Mouse (Mus musculus): ENCODE measurements around the gene Rab17.

Gene Rab17

DNA sequence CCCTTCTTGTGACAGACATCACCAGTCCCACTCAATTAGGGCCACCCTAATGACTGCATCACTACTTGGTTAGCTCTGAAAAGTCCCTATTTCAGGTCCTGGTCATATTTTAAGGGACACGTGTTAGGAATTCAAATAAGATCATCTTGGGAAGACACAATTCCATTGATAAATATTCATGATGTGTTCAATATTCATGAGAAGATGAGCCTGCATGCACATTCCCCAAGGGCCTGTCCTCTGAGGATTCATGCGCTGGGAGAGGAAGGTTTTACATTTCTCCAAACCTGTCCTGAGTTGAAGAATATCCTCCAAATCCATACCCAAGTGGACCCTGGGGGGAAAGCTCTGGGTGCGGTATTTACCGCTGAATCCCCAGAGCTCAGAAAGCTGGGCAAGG is 6.5 kb upstream of the Rab17 start:
- H3K27me3 ChIP-seq (ENCODE audit: insufficient read depth, low read length): peaks cover 32% of the 10 kb centered on the region
- no peaks in the 10 kb centered on the region for H3K9me3 ChIP-seq (ENCODE audit: low read length)
- H3K4me3 ChIP-seq (replicated peaks; ENCODE audit: low read length): no peak overlapping the region
- peaks cover 4% of the 10 kb centered on the region; the same call in 1 of the 2 replicates for H3K4me1 ChIP-seq (replicated peaks; ENCODE audit: low read depth, low read length)
- no peaks in the 10 kb centered on the region for H3K36me3 ChIP-seq (ENCODE audit: insufficient read depth, low read length)
- TF ChIP-seq CTCF (conservative IDR thresholded peaks at IDR 0.05; ENCODE audit: low read length): no peak
- no peak for TF ChIP-seq NANOG (IDR thresholded peaks at IDR 0.05; ENCODE audit: borderline replicate concordance, low read length)
- TF ChIP-seq POU5F1 (IDR thresholded peaks at IDR 0.05; ENCODE audit: borderline replicate concordance, low read length): no peak

- Histone ChIP-seq H3K4me3 (replicated peaks; ENCODE audit: low read length) (no peak overlapping the region), H3K4me1 (replicated peaks; ENCODE audit: low read depth, low read length) (peaks cover 6% of the 10 kb centered on the region), H3K9me3 (ENCODE audit: low read length) (no peaks in the 10 kb centered on the region), H3K27me3 (ENCODE audit: insufficient read depth, low read length) (peaks cover 37% of the 10 kb centered on the region), H3K36me3 (ENCODE audit: insufficient read depth, low read length) (no peaks in the 10 kb centered on the region)
- TF ChIP-seq POU5F1 (IDR thresholded peaks at IDR 0.05; ENCODE audit: borderline replicate concordance, low read length): no peak
- TF ChIP-seq CTCF (conservative IDR thresholded peaks at IDR 0.05; ENCODE audit: low read length): no peak
- no peak for TF ChIP-seq NANOG (IDR thresholded peaks at IDR 0.05; ENCODE audit: borderline replicate concordance, low read length)
These were observed 5.6 kb upstream of the Rab17 start for GRCm38 (mm10) chr1:90974906-90975649.

GRCm38 (mm10) chr1:90973574-90973911 is 4.1 kb upstream of the Rab17 start:
- TF ChIP-seq POU5F1 (IDR thresholded peaks at IDR 0.05; ENCODE audit: borderline replicate concordance, low read length) (no peak), NANOG (IDR thresholded peaks at IDR 0.05; ENCODE audit: borderline replicate concordance, low read length) (no peak), CTCF (conservative IDR thresholded peaks at IDR 0.05; ENCODE audit: low read length) (no peak)
- Histone ChIP-seq H3K36me3 (ENCODE audit: insufficient read depth, low read length) (no peaks in the 10 kb centered on the region), H3K27me3 (ENCODE audit: insufficient read depth, low read length) (peaks cover 49% of the 10 kb centered on the region), H3K9me3 (ENCODE audit: low read length) (no peaks in the 10 kb centered on the region), H3K4me1 (replicated peaks; ENCODE audit: low read depth, low read length) (peaks cover 16% of the 10 kb centered on the region), H3K4me3 (replicated peaks; ENCODE audit: low read length) (no peak overlapping the region)

- H3K36me3 ChIP-seq (ENCODE audit: insufficient read depth, low read length): no peaks in the 10 kb centered on the region
- TF ChIP-seq POU5F1 (IDR thresholded peaks at IDR 0.05; ENCODE audit: borderline replicate concordance, low read length) (no peak), CTCF (conservative IDR thresholded peaks at IDR 0.05; ENCODE audit: low read length) (peak; percentile 96)
- H3K9me3 ChIP-seq (ENCODE audit: low read length): no peaks in the 10 kb centered on the region
- peaks cover 16% of the 10 kb centered on the region for H3K4me1 ChIP-seq (replicated peaks; ENCODE audit: low read depth, low read length)
- no peak overlapping the region for H3K4me3 ChIP-seq (replicated peaks; ENCODE audit: low read length)
- H3K27me3 ChIP-seq (ENCODE audit: insufficient read depth, low read length): peaks cover 52% of the 10 kb centered on the region
These were observed 3.6 kb upstream of the Rab17 start for GRCm38 (mm10) chr1:90972911-90973573.

DNA sequence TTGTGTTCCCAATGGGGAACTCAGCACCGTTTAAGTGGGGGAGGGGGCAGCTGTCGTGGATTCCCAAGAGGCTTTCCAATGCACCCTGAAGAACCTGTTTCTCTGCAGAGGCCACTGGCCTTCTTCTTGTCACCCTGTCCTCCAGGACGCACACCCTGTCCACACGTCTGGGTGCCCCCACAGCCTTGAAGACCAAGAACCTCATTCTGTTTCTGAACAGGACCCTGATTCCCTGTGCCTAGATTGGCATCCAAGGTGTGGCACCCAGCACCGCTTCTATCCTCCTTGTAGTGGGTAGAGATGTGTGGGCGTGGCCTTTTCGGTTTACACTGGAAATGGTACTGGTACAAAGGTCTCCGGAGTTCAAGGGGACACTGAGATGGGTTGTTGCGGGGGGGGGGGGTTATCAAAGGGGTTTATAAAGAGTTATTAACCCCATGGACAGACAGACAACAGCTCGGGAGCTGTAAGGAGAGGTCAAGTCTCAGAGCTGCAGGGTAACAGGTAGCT is 475 bp upstream of the Rab17 start:
- Histone ChIP-seq H3K27me3 (ENCODE audit: insufficient read depth, low read length) (peaks cover 48% of the 10 kb centered on the region), H3K36me3 (ENCODE audit: insufficient read depth, low read length) (no peaks in the 10 kb centered on the region), H3K4me3 (replicated peaks; ENCODE audit: low read length) (peak overlapping the region; percentile 32; the same call in 1 of the 2 replicates), H3K9me3 (ENCODE audit: low read length) (no peaks in the 10 kb centered on the region), H3K4me1 (replicated peaks; ENCODE audit: low read depth, low read length) (peaks cover 16% of the 10 kb centered on the region)
- no peak for TF ChIP-seq NANOG (IDR thresholded peaks at IDR 0.05; ENCODE audit: borderline replicate concordance, low read length)
- TF ChIP-seq CTCF (conservative IDR thresholded peaks at IDR 0.05; ENCODE audit: low read length): no peak
- no peak for TF ChIP-seq POU5F1 (IDR thresholded peaks at IDR 0.05; ENCODE audit: borderline replicate concordance, low read length)

- peaks cover 48% of the 10 kb centered on the region for H3K27me3 ChIP-seq (ENCODE audit: insufficient read depth, low read length)
- H3K9me3 ChIP-seq (ENCODE audit: low read length): no peaks in the 10 kb centered on the region
- H3K4me1 ChIP-seq (replicated peaks; ENCODE audit: low read depth, low read length): peaks cover 16% of the 10 kb centered on the region
- no peaks in the 10 kb centered on the region for H3K36me3 ChIP-seq (ENCODE audit: insufficient read depth, low read length)
- no peak overlapping the region for H3K4me3 ChIP-seq (replicated peaks; ENCODE audit: low read length)
- TF ChIP-seq NANOG (IDR thresholded peaks at IDR 0.05; ENCODE audit: borderline replicate concordance, low read length): no peak
These were observed 812 bp downstream of the Rab17 start for GRCm38 (mm10) chr1:90968649-90969048.

DNA sequence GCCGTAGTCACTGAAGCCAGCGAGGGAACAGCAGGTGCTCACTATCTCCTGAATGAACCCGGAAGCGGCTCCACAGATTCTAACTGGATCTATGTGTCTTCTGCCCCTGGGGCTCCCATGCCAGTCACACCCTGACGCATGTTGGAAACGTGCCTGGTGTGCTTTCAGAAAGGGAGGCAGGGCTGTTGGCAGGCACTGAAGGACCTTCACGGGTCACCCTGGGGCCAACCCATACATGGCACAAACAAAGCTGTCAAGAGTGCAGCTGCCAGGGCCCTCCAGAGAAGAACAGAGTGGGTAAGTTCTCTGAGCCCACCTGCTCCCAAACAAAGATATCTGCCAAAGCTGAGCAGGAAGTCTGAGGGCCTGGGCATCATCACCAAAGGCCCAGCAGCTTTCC is 1.9 kb downstream of the Rab17 start:
- TF ChIP-seq NANOG (IDR thresholded peaks at IDR 0.05; ENCODE audit: borderline replicate concordance, low read length) (no peak), CTCF (conservative IDR thresholded peaks at IDR 0.05; ENCODE audit: low read length) (no peak), POU5F1 (IDR thresholded peaks at IDR 0.05; ENCODE audit: borderline replicate concordance, low read length) (no peak)
- Histone ChIP-seq H3K27me3 (ENCODE audit: insufficient read depth, low read length) (peaks cover 43% of the 10 kb centered on the region), H3K9me3 (ENCODE audit: low read length) (no peaks in the 10 kb centered on the region), H3K4me1 (replicated peaks; ENCODE audit: low read depth, low read length) (peaks cover 13% of the 10 kb centered on the region), H3K36me3 (ENCODE audit: insufficient read depth, low read length) (no peaks in the 10 kb centered on the region), H3K4me3 (replicated peaks; ENCODE audit: low read length) (no peak overlapping the region)

GRCm38 (mm10) chr1:90962994-90963393 is 6.5 kb downstream of the Rab17 start:
- peaks cover 39% of the 10 kb centered on the region for H3K27me3 ChIP-seq (ENCODE audit: insufficient read depth, low read length)
- 0 out of 2 replicates have a peak, but pooled peaks cover 3% of the 10 kb centered on the region for H3K4me1 ChIP-seq (replicated peaks; ENCODE audit: low read depth, low read length)
- H3K9me3 ChIP-seq (ENCODE audit: low read length): no peaks in the 10 kb centered on the region
- no peaks in the 10 kb centered on the region for H3K36me3 ChIP-seq (ENCODE audit: insufficient read depth, low read length)
- no peak for TF ChIP-seq NANOG (IDR thresholded peaks at IDR 0.05; ENCODE audit: borderline replicate concordance, low read length)
- no peak for TF ChIP-seq CTCF (conservative IDR thresholded peaks at IDR 0.05; ENCODE audit: low read length)
- no peak for TF ChIP-seq POU5F1 (IDR thresholded peaks at IDR 0.05; ENCODE audit: borderline replicate concordance, low read length)
- no peak overlapping the region for H3K4me3 ChIP-seq (replicated peaks; ENCODE audit: low read length)

Data from E14TG2a.4 (cell line).